Mouse (Mus musculus): ENCODE results near the gene Prkn. TPM values are rescaled to one million over a fixed set of nuclear protein-coding genes. Genes with fewer than 3 reads are reported as not detected.

Gene Prkn
- polyA plus RNA-seq, 1 experiment = 5.7 TPM

DNA sequence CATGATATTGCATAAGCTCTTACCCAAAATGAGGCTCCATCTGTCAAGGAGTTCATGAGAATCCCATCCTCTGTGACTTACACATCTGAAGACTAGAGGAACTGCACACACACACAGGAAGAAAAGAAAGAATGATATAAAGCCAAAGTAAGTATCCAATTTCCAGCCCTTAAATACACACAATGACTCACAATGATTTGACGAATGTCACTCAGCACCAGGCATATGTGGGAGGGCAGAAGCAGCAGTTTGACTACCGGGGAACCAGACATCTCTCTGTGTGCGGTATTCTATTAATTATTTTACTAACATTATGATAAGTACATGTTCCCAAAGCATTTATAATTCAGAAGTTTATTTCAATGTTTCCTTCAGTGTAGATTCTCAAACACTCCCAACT is 780.6 kb downstream of the Prkn start:
- DNase-seq (ENCODE audit: low read depth) = no peak
- TF ChIP-seq POLR2A (IDR thresholded peaks at IDR 0.05; ENCODE audit: borderline replicate concordance, extremely low read depth, insufficient read depth, insufficient read length, poor library complexity, severe bottlenecking) = no peak
- no peak for TF ChIP-seq CTCF (IDR thresholded peaks at IDR 0.05; ENCODE audit: borderline replicate concordance, extremely low read depth, insufficient read depth, insufficient read length)

DNA sequence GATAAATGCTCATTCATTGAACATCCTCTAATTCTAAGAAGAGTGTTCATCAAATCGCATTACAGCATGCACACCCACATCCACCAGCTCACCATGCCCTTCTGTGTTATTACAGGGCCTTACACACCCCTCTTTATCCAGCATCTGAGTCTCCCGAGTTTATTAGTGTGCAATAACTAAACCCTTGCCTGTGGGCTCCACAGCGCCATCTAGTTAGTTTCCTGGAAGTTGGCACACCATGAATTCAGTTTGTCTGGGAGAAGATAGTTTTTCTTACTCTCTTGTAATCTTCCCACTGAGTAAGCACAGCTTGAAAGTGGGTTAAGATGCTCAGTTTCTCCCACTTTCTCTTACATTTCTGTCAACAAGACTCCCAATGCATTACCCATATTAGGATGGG is 781.3 kb downstream of the Prkn start:
- no peak for TF ChIP-seq POLR2A (IDR thresholded peaks at IDR 0.05; ENCODE audit: borderline replicate concordance, extremely low read depth, insufficient read depth, insufficient read length, poor library complexity, severe bottlenecking)
- peak; percentile 39; the same call in 1 of the 2 replicates for TF ChIP-seq CTCF (IDR thresholded peaks at IDR 0.05; ENCODE audit: borderline replicate concordance, extremely low read depth, insufficient read depth, insufficient read length)
- DNase-seq (ENCODE audit: low read depth) = peak; percentile 13

DNA sequence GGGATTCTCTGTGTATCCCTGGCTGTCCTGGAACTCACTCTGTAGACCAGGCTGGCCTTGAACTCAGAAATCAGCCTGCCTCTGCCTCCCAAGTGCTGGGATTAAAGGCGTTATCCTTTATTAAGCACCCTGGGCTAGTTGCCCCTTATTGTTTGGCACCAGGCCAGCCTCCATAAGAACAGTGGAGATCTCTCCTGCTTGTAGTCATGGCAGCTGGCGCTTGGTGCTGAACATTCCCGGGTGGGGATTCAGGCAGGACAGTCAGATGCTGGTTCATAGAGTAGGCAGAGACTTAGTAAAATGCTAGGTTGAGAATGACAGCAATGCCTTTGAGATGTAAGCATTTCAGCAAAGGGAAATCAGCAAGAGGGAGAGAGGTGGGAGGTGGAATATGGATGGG is 786.1 kb downstream of the Prkn start:
- TF ChIP-seq POLR2A (IDR thresholded peaks at IDR 0.05; ENCODE audit: borderline replicate concordance, extremely low read depth, insufficient read depth, insufficient read length, poor library complexity, severe bottlenecking) (no peak), CTCF (IDR thresholded peaks at IDR 0.05; ENCODE audit: borderline replicate concordance, extremely low read depth, insufficient read depth, insufficient read length) (no peak)
- DNase-seq (ENCODE audit: low read depth) = peak; percentile 12

DNA sequence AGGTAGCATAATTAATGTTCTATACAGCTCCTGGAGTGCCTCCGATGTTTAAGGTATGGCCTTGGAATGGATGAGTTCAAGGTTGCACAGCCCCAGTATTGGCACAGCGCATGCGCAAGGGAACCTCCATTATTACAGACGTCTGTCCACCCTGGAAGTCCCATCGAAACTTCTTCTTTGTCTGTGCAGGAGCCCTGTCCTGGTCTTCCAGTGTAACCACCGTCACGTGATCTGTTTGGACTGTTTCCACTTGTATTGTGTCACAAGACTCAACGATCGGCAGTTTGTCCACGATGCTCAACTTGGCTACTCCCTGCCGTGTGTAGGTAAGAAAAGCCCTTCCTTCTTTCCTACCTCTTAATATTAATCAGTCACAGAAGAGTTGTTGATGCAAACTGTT is 794.9 kb downstream of the Prkn start:
- TF ChIP-seq CTCF (IDR thresholded peaks at IDR 0.05; ENCODE audit: borderline replicate concordance, extremely low read depth, insufficient read depth, insufficient read length) (no peak), POLR2A (IDR thresholded peaks at IDR 0.05; ENCODE audit: borderline replicate concordance, extremely low read depth, insufficient read depth, insufficient read length, poor library complexity, severe bottlenecking) (no peak)
- DNase-seq (ENCODE audit: low read depth) = no peak

DNA sequence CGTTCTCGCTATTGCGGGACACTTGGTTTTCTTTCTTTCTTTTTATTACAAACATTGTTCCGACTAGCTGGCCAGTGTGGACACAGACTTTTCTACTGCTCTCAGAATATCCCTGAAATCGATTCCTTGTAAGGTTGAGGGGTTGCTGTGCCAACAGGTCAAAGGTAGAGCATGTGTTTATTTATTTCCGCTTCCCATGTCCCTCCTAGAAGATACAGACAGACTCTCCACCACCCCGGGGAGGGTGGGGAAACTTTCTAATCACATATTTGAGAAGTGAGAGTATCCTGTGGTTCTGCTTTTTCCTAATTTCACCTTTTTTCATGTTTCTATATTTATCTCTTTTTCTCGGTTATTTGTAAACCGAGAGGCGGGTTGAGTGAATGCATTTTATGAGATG is 797.5 kb downstream of the Prkn start:
- no peak for DNase-seq (ENCODE audit: low read depth)
- no peak for TF ChIP-seq POLR2A (IDR thresholded peaks at IDR 0.05; ENCODE audit: borderline replicate concordance, extremely low read depth, insufficient read depth, insufficient read length, poor library complexity, severe bottlenecking)
- TF ChIP-seq CTCF (IDR thresholded peaks at IDR 0.05; ENCODE audit: borderline replicate concordance, extremely low read depth, insufficient read depth, insufficient read length) = no peak

DNA sequence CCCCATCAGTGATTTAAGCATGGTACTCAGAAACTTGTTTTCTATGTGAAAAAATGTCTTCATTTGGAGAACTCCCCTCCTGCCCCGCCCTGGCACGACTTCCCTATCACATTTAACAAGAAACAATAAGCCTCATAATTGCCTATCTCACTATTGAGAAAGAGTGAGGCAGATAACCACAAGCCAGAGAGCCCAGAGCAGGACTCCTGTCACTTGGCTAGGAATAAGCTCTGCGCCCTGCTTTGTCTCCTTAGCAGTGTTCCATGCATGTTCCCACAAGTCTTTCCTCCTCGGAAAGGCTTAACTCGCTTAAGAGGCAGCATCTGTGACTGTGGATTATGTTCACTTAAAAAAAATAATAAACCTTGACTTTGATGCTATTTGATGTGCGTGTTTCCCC is 798.3 kb downstream of the Prkn start:
- no peak for TF ChIP-seq CTCF (IDR thresholded peaks at IDR 0.05; ENCODE audit: borderline replicate concordance, extremely low read depth, insufficient read depth, insufficient read length)
- no peak for TF ChIP-seq POLR2A (IDR thresholded peaks at IDR 0.05; ENCODE audit: borderline replicate concordance, extremely low read depth, insufficient read depth, insufficient read length, poor library complexity, severe bottlenecking)
- DNase-seq (ENCODE audit: low read depth) = peak; percentile 24

DNA sequence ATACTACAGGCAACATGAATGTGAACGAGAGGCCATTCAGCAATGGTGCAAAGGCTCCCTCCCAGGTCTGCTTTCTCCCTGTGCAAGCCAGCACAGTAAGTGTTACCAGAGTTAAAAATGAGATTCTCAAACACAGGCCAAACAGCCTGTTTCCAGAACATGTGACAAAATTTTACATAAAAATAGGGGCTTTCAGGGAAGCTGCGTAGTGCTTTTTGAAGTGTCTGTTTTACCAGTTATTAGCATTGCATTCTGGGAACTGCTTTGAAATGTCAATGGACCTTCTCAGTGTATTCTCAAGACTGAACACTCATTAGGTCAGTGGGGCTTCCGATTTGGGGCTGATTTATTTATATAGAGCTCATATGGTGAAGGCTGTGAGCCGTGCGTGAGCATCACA is 799.6 kb downstream of the Prkn start:
- DNase-seq (ENCODE audit: low read depth) = peak; percentile 63
- no peak for TF ChIP-seq CTCF (IDR thresholded peaks at IDR 0.05; ENCODE audit: borderline replicate concordance, extremely low read depth, insufficient read depth, insufficient read length)
- TF ChIP-seq POLR2A (IDR thresholded peaks at IDR 0.05; ENCODE audit: borderline replicate concordance, extremely low read depth, insufficient read depth, insufficient read length, poor library complexity, severe bottlenecking) = no peak

DNA sequence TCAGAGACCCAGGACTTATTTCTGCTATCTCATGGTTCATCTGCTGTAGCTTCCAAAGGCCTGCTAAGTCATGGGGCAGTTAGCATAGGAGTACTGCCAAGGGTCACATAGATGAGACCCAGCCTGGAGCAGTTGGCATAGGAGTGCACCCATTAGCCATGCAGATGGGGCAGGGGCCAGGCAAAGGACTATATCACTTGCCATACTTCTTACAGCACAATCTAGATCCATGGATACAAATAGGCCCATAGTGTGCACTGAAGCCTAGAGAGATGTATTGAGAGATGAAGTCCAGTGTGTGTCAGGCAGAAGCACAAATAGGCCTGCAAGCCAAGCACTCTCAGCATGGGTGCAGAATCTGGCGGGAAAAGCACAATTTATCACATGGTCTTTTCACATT is 802.1 kb downstream of the Prkn start:
- TF ChIP-seq CTCF (IDR thresholded peaks at IDR 0.05; ENCODE audit: borderline replicate concordance, extremely low read depth, insufficient read depth, insufficient read length) (no peak), POLR2A (IDR thresholded peaks at IDR 0.05; ENCODE audit: borderline replicate concordance, extremely low read depth, insufficient read depth, insufficient read length, poor library complexity, severe bottlenecking) (no peak)
- DNase-seq (ENCODE audit: low read depth) = no peak

DNA sequence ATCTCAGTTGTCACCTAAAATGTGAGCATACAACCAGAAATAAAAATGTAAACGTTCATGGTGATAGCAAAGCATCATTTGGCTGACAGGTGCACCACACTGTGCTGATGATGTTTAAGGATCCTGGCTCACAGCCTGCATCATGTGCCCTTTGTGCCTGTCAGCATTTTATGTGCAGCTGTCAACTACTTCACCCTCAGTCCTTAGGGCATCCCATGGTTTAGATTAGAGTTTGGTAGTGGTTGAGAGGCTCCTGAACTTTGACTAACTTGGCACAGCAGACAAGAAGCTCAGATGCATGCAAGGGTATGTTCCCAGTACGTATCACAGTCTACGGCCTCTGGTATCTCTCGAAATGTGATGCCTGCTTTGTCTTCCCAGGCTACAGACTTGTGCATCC is 803.8 kb downstream of the Prkn start:
- peak; percentile 21 for DNase-seq (ENCODE audit: low read depth)
- TF ChIP-seq CTCF (IDR thresholded peaks at IDR 0.05; ENCODE audit: borderline replicate concordance, extremely low read depth, insufficient read depth, insufficient read length) = no peak
- no peak for TF ChIP-seq POLR2A (IDR thresholded peaks at IDR 0.05; ENCODE audit: borderline replicate concordance, extremely low read depth, insufficient read depth, insufficient read length, poor library complexity, severe bottlenecking)

DNA sequence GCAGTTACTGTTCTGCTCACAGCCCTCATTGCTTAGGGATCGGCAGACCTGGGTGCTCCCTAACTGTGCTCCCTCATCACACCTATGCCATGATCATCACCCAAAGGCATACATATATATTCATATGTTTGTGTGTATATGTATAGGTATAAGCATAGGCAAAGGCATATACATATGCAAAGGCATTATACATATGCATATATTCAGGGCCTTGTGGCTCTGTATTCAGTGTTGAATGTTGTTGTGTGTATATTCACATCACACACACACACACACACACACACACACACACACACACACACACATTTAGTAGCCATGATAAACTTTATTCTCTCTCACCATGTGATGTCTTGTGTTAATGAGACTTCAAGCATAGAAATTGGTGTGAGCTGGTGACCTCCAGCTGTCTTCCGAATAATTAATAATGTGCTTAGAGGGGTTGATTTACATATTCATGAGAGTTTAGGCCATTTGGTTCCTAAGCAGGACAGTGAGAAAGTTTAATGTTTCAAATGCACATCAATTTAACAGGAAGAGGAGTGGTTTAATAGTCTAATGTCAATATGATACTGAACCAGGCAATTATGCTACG is 804.8 kb downstream of the Prkn start:
- TF ChIP-seq CTCF (IDR thresholded peaks at IDR 0.05; ENCODE audit: borderline replicate concordance, extremely low read depth, insufficient read depth, insufficient read length) (no peak), POLR2A (IDR thresholded peaks at IDR 0.05; ENCODE audit: borderline replicate concordance, extremely low read depth, insufficient read depth, insufficient read length, poor library complexity, severe bottlenecking) (no peak)
- peak; percentile 74 for DNase-seq (ENCODE audit: low read depth)

DNA sequence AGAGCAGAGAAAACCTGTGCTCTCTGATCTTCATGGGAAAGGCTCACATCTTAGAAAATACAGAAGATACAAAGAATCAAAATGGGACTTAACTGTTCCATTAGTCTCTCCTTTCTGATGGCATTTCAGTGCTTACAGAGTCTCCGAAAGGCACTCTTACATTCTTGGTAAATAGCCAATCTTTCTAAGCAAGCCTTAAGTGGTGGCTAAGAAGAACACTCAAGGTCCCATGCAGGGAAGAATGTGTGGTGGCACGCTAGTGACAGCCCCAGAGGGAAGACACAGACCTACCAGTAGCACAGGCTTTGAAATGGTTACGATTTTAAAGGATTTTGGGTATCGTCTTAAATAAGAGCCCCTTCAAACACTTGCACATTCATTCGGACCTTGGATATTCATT is 816.2 kb downstream of the Prkn start:
- TF ChIP-seq CTCF (IDR thresholded peaks at IDR 0.05; ENCODE audit: borderline replicate concordance, extremely low read depth, insufficient read depth, insufficient read length) (no peak), POLR2A (IDR thresholded peaks at IDR 0.05; ENCODE audit: borderline replicate concordance, extremely low read depth, insufficient read depth, insufficient read length, poor library complexity, severe bottlenecking) (no peak)
- no peak for DNase-seq (ENCODE audit: low read depth)

DNA sequence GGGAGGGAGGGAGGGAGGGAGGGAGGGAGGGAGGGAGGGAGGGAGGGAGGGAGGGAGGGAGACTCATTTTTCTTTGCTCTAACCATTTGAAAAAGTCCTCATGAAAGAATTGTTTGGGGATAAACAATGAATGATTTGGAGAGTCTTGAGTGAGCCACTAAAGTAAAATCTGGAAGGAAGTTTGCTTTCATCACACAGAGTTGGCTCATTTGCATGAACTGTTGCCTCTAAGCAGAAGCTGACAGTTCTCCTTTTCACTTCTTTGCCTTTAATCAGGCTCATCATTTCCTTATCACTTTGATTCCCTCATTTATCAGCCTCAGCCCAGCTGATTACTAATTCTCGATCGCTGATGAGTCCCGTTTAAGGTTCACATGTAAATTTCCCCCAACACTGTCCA is 816.7 kb downstream of the Prkn start:
- no peak for DNase-seq (ENCODE audit: low read depth)
- no peak for TF ChIP-seq POLR2A (IDR thresholded peaks at IDR 0.05; ENCODE audit: borderline replicate concordance, extremely low read depth, insufficient read depth, insufficient read length, poor library complexity, severe bottlenecking)
- no peak for TF ChIP-seq CTCF (IDR thresholded peaks at IDR 0.05; ENCODE audit: borderline replicate concordance, extremely low read depth, insufficient read depth, insufficient read length)
